Mouse (Mus musculus): ENCODE data around the gene Gm8257. TPM values are rescaled to one million over a fixed set of nuclear protein-coding genes. Genes with fewer than 3 reads are reported as not detected.

Gm8257 gene
- polyA plus RNA-seq (2015; fragmentation: Nextera tagmentation; extraction: Ambion mirVana) = not detected in 2 replicates

DNA sequence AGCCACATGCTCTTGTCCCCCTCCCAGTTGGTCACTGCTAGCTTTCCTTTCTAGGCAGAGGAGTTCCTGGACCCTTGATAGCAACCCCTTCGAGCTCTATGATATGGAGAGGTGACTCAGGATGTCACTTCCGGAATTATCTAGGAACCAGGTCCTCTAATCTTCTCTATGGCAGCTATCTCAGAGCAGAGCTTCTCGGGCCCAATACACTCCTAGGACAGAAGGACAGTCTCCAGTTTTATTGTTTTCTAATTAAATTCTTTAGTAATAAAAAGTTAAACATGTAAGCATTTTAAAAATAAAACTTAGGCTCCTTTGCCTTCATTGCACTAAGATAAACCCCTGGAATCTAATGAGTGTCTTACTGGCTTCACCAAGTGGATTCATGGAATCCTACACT is at the start of gene Gm8257:
Gene Gm8257, minus strand, starts transcription at position 101 of the 400 bp plus-strand sequence.

DNA sequence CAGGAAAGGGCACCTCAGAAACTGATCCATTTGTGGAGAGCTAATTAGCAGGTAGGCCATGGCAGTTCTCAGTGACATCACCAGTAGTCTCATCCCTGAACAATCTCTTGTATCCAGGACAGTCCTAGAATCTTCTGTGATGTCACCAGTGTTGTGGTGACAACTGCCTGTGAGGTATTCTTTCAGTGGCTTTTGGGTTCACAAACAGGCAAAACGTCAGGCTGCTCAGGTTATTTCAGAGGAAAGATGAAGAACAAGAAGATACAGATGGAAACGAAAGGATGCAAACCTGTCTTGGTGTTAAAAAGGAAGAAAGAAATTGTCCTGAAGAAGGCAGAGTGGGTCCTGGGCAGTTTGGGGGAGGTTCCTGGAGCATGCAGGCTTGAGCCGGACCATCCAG is 44.0 kb upstream of the Gm8257 start, which contains the start of gene Gm8267:
Gene Gm8267, minus strand, starts transcription at position 101 of the 400 bp plus-strand sequence.

DNA sequence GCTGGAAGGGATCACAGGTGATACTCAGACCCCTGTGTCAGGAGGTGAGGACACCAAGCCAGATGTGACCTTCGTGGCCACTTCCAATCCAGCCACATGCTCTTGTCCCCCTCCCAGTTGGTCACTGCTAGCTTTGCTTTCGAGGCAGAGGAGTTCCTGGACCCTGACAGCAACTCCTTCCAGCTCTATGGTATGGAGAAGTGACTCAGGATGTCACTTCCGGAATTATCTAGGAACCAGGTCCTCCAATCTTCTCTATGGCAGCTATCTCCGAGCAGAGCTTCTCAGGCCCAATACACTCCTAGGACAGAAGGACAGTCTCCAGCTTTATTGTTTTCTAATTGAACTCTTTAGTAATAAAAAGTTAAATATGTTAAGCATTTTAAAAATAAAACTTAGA is 78.5 kb downstream of the Gm8257 start, which contains the start of gene Gm5624:
Gene Gm5624, minus strand, starts transcription at position 202 of the 400 bp plus-strand sequence.

Other genes with a start within 250 kb of the Gm8257 start
- gene BC061237, start 214.0 kb downstream of the Gm8257 start, polyA plus RNA-seq (2015; fragmentation: Nextera tagmentation; extraction: Ambion mirVana) = not detected in 2 replicates
- not detected in 2 replicates for gene Gm17093, start 188.2 kb downstream of the Gm8257 start, polyA plus RNA-seq (2015; fragmentation: Nextera tagmentation; extraction: Ambion mirVana)
- gene Gm8247, start 123.3 kb downstream of the Gm8257 start, polyA plus RNA-seq (2015; fragmentation: Nextera tagmentation; extraction: Ambion mirVana) = not detected in 2 replicates
- not detected in 2 replicates for gene Gm5624, start 78.5 kb downstream of the Gm8257 start, polyA plus RNA-seq (2015; fragmentation: Nextera tagmentation; extraction: Ambion mirVana)
- gene Gm8267, start 43.9 kb upstream of the Gm8257 start, polyA plus RNA-seq (2015; fragmentation: Nextera tagmentation; extraction: Ambion mirVana) = not detected in 2 replicates
- not detected in 2 replicates for gene Ptgdr, start 152.9 kb upstream of the Gm8257 start, polyA plus RNA-seq (2015; fragmentation: Nextera tagmentation; extraction: Ambion mirVana)

All from spleen, postnatal 0 days (tissue).